Mouse (Mus musculus) limb, embryonic 11.5 days (tissue): Measurements from ENCODE around the gene Ddit4l. TPM values are rescaled to one million over a fixed set of nuclear protein-coding genes. Genes with fewer than 3 reads are reported as not detected.

ENCODE experiments used
- ATAC-seq: fragments of 200-750 bp; cut with Nextera tagmentation; 2 replicates; pipeline ENCODE4 v1.8.0; 2017; ENCODE audit warnings: low read depth; ENCODE audit not compliant: insufficient number of reproducible peaks, low FRiP score, low TSS enrichment
- DNase-seq: peaks from one replicate; pipeline ENCODE4 v3.0.0-alpha.2; 2015; ENCODE audit warnings: low spot score
- H3K27ac ChIP-seq: fragments of 300-500 bp; sonication (generic); replicated peaks from 2 replicates; pipeline ENCODE4 v1.5.1; 2014; ENCODE audit warnings: low read depth, mild to moderate bottlenecking, low read length
- H3K27me3 ChIP-seq: fragments of 300-500 bp; sonication (generic); 2 replicates; pipeline ENCODE4 v1.6.1; 2014; ENCODE audit warnings: mild to moderate bottlenecking, low read length, mixed read lengths; ENCODE audit not compliant: control insufficient read depth, insufficient read depth
- H3K36me3 ChIP-seq: fragments of 300-500 bp; sonication (generic); 2 replicates; pipeline ENCODE4 v1.6.1; 2014; ENCODE audit warnings: mild to moderate bottlenecking, low read length, moderate library complexity, mixed read lengths; ENCODE audit not compliant: control insufficient read depth, insufficient read depth
- H3K4me1 ChIP-seq: fragments of 300-500 bp; sonication (generic); 2 replicates; pipeline ENCODE4 v1.6.1; 2014; ENCODE audit warnings: low read length, mixed read lengths; ENCODE audit not compliant: control insufficient read depth, insufficient read depth
- H3K4me2 ChIP-seq: fragments of 300-500 bp; sonication (generic); 2 replicates; pipeline ENCODE4 v1.6.1; 2014; ENCODE audit warnings: low read depth, mild to moderate bottlenecking, moderate library complexity; ENCODE audit not compliant: severe bottlenecking
- H3K4me3 ChIP-seq: fragments of 300-500 bp; sonication (generic); 2 replicates; pipeline ENCODE4 v1.5.1; 2014; ENCODE audit warnings: low read depth, low read length
- H3K9ac ChIP-seq: fragments of 300-500 bp; sonication (generic); 2 replicates; pipeline ENCODE4 v1.6.1; 2014; ENCODE audit warnings: mild to moderate bottlenecking, low read length
- H3K9me3 ChIP-seq: fragments of 300-500 bp; sonication (generic); 2 replicates; pipeline ENCODE4 v1.6.1; 2016; ENCODE audit warnings: low read length; ENCODE audit not compliant: control insufficient read depth
- WGBS: fragments of 180-500 bp; shearing (Covaris S2); extraction: QIAGEN DNeasy Blood & Tissue Kit; methylation state at CpG from one replicate; pipeline ENCODE4 v1.1.7; 2014; 5-methylcytosine and 5-hydroxymethylcytosine counted together
- polyA plus RNA-seq: library from polyadenylated mRNA; unstranded; fragments of >200 nt; fragmentation: Nextera tagmentation; extraction: Ambion mirVana; gene quantifications from 2 replicates; pipeline ENCODE4 v1.2.1, GENCODE M21; 2014

Ddit4l gene
- polyA plus RNA-seq, 1 experiment from 2014 or later = 8.0 TPM

- ATAC-seq (no peak), DNase-seq (no peak)
- Histone ChIP-seq H3K27ac (no peak overlapping the region), H3K9me3 (no peaks in the 10 kb centered on the region), H3K4me1 (no peaks in the 10 kb centered on the region), H3K4me3 (no peak overlapping the region), H3K27me3 (no peaks in the 10 kb centered on the region), H3K9ac (no peak overlapping the region), H3K4me2 (no peak overlapping the region), H3K36me3 (no peaks in the 10 kb centered on the region)
- 89% methylated on average over 2 of the region's 2 CpGs for WGBS
These were observed 9.4 kb upstream of the Ddit4l start for GRCm38 (mm10) chr3:137611981-137612380.

- WGBS = 87% methylated on average over 5 of the region's 5 CpGs
- Histone ChIP-seq H3K4me3 (no peak overlapping the region), H3K27me3 (peaks cover 6% of the 10 kb centered on the region; the same call in 1 of the 2 replicates), H3K9ac (no peak overlapping the region), H3K27ac (no peak overlapping the region), H3K4me2 (no peak overlapping the region), H3K4me1 (peaks cover 3% of the 10 kb centered on the region; the same call in 1 of the 2 replicates), H3K9me3 (no peaks in the 10 kb centered on the region), H3K36me3 (no peaks in the 10 kb centered on the region)
- ATAC-seq (no peak), DNase-seq (no peak)
These were observed 872 bp upstream of the Ddit4l start for GRCm38 (mm10) chr3:137620540-137620939.

GRCm38 (mm10) chr3:137622091-137622490, 679 bp downstream of the Ddit4l start:
- ATAC-seq = no peak
- Histone ChIP-seq H3K36me3 (no peaks in the 10 kb centered on the region), H3K4me2 (no peak overlapping the region), H3K27ac (no peak overlapping the region), H3K4me1 (peaks cover 3% of the 10 kb centered on the region; the same call in 1 of the 2 replicates), H3K9ac (no peak overlapping the region), H3K9me3 (no peaks in the 10 kb centered on the region), H3K27me3 (peaks cover 6% of the 10 kb centered on the region; the same call in 1 of the 2 replicates), H3K4me3 (no peak overlapping the region)
- DNase-seq = no peak
- WGBS = 58% methylated on average over 6 of the region's 6 CpGs

- no peaks in the 10 kb centered on the region for H3K9me3 ChIP-seq
- H3K36me3 ChIP-seq = no peaks in the 10 kb centered on the region
- ATAC-seq = no peak
- H3K4me1 ChIP-seq = peaks cover 3% of the 10 kb centered on the region; the same call in 1 of the 2 replicates
- peak overlapping the region; percentile 54 for H3K4me3 ChIP-seq
- no peak for DNase-seq
- H3K27ac ChIP-seq = no peak overlapping the region
- peak overlapping the region; percentile 84 for H3K4me2 ChIP-seq
- H3K9ac ChIP-seq = no peak overlapping the region
- WGBS = 27% methylated on average over 14 of the region's 14 CpGs
- H3K27me3 ChIP-seq = peaks cover 6% of the 10 kb centered on the region; the same call in 1 of the 2 replicates
These were observed 1.6 kb downstream of the Ddit4l start for GRCm38 (mm10) chr3:137622895-137623580.

- H3K27ac ChIP-seq = no peak overlapping the region
- ATAC-seq = peak; percentile 95
- WGBS = 2% methylated on average over 47 of the region's 47 CpGs
These were observed 2.4 kb downstream of the Ddit4l start for GRCm38 (mm10) chr3:137623581-137624362.

GRCm38 (mm10) chr3:137625054-137625453, 3.6 kb downstream of the Ddit4l start:
- no peaks in the 10 kb centered on the region for H3K9me3 ChIP-seq
- DNase-seq = no peak
- ATAC-seq = no peak
- no peak overlapping the region for H3K4me3 ChIP-seq
- no peak overlapping the region for H3K4me2 ChIP-seq
- no peak overlapping the region for H3K27ac ChIP-seq
- H3K27me3 ChIP-seq = peaks cover 6% of the 10 kb centered on the region; the same call in 1 of the 2 replicates
- H3K9ac ChIP-seq = no peak overlapping the region
- WGBS = 84% methylated on average over 5 of the region's 5 CpGs
- peaks cover 3% of the 10 kb centered on the region; the same call in 1 of the 2 replicates for H3K4me1 ChIP-seq
- no peaks in the 10 kb centered on the region for H3K36me3 ChIP-seq

More at GRCm38 (mm10) chr3:137623581-137624362, 2.4 kb downstream of the Ddit4l start:
- Histone ChIP-seq H3K9me3 (no peaks in the 10 kb centered on the region), H3K36me3 (no peaks in the 10 kb centered on the region), H3K27me3 (peaks cover 6% of the 10 kb centered on the region; the same call in 1 of the 2 replicates), H3K4me1 (peaks cover 3% of the 10 kb centered on the region; the same call in 1 of the 2 replicates), H3K4me3 (peak overlapping the region; percentile 54), H3K9ac (peak overlapping the region; percentile 60), H3K4me2 (peak overlapping the region; percentile 84)
- DNase-seq = peak; percentile 83

- Histone ChIP-seq H3K4me2 (no peak overlapping the region), H3K36me3 (no peaks in the 10 kb centered on the region), H3K27me3 (no peaks in the 10 kb centered on the region), H3K9me3 (no peaks in the 10 kb centered on the region), H3K4me1 (no peaks in the 10 kb centered on the region), H3K27ac (no peak overlapping the region), H3K9ac (no peak overlapping the region), H3K4me3 (no peak overlapping the region)
- 89% methylated on average over 10 of the region's 10 CpGs for WGBS
- DNase-seq (no peak), ATAC-seq (no peak)
These were observed 12.3 kb downstream of the Ddit4l start for GRCm38 (mm10) chr3:137633726-137634125.

GRCm38 (mm10) chr3:137636571-137636970, 15.2 kb downstream of the Ddit4l start:
- H3K4me1 ChIP-seq = no peaks in the 10 kb centered on the region
- H3K36me3 ChIP-seq = no peaks in the 10 kb centered on the region
- H3K4me3 ChIP-seq = no peak overlapping the region
- 83% methylated on average over 4 of the region's 4 CpGs for WGBS
- H3K9me3 ChIP-seq = no peaks in the 10 kb centered on the region
- H3K27me3 ChIP-seq = no peaks in the 10 kb centered on the region
- H3K4me2 ChIP-seq = no peak overlapping the region
- H3K27ac ChIP-seq = no peak overlapping the region
- no peak overlapping the region for H3K9ac ChIP-seq
- no peak for DNase-seq
- no peak for ATAC-seq
